Mouse (Mus musculus): ENCODE measurements around the gene Tmem101. TPM values are rescaled to one million over a fixed set of nuclear protein-coding genes. Genes with fewer than 3 reads are reported as not detected.
A peak's percentile ranks its signal among the peaks of the same experiment; 100 is the strongest.

The Tmem101 gene
- polyA plus RNA-seq, 1 experiment: 31.4 TPM

GRCm38 (mm10) chr11:102138447-102138740 is 17.8 kb downstream of the Tmem101 start:
- no peak overlapping the region for H3K27ac ChIP-seq (ENCODE audit: insufficient read depth, low read length)
- no peak overlapping the region for H3K4me3 ChIP-seq (ENCODE audit: insufficient read depth, low read length)
- TF ChIP-seq CTCF (IDR thresholded peaks at IDR 0.05; ENCODE audit: extremely low read depth, insufficient read depth, low read length) (peak; percentile 86), POLR2A (IDR thresholded peaks at IDR 0.05; ENCODE audit: extremely low read depth, insufficient read depth, low read length) (no peak)
- H3K4me1 ChIP-seq (ENCODE audit: control insufficient read depth, insufficient read depth, low read length): no peaks in the 10 kb centered on the region

GRCm38 (mm10) chr11:102137625-102138446 is 18.4 kb downstream of the Tmem101 start:
- no peaks in the 10 kb centered on the region for H3K4me1 ChIP-seq (ENCODE audit: control insufficient read depth, insufficient read depth, low read length)
- H3K27ac ChIP-seq (ENCODE audit: insufficient read depth, low read length): no peak overlapping the region
- no peak overlapping the region for H3K4me3 ChIP-seq (ENCODE audit: insufficient read depth, low read length)
- TF ChIP-seq POLR2A (IDR thresholded peaks at IDR 0.05; ENCODE audit: extremely low read depth, insufficient read depth, low read length) (no peak), CTCF (IDR thresholded peaks at IDR 0.05; ENCODE audit: extremely low read depth, insufficient read depth, low read length) (no peak)

GRCm38 (mm10) chr11:102134516-102134915 is 21.7 kb downstream of the Tmem101 start:
- Histone ChIP-seq H3K4me3 (ENCODE audit: insufficient read depth, low read length) (no peak overlapping the region), H3K27ac (ENCODE audit: insufficient read depth, low read length) (no peak overlapping the region), H3K4me1 (ENCODE audit: control insufficient read depth, insufficient read depth, low read length) (no peaks in the 10 kb centered on the region)
- TF ChIP-seq POLR2A (IDR thresholded peaks at IDR 0.05; ENCODE audit: extremely low read depth, insufficient read depth, low read length): no peak
- TF ChIP-seq CTCF (IDR thresholded peaks at IDR 0.05; ENCODE audit: extremely low read depth, insufficient read depth, low read length): no peak

GRCm38 (mm10) chr11:102117386-102117785 is 38.8 kb downstream of the Tmem101 start:
- TF ChIP-seq CTCF (IDR thresholded peaks at IDR 0.05; ENCODE audit: extremely low read depth, insufficient read depth, low read length) (no peak), POLR2A (IDR thresholded peaks at IDR 0.05; ENCODE audit: extremely low read depth, insufficient read depth, low read length) (no peak)

GRCm38 (mm10) chr11:102116241-102116640 is 40.0 kb downstream of the Tmem101 start:
- Histone ChIP-seq H3K4me1 (ENCODE audit: control insufficient read depth, insufficient read depth, low read length) (no peaks in the 10 kb centered on the region), H3K27ac (ENCODE audit: insufficient read depth, low read length) (no peak overlapping the region), H3K4me3 (ENCODE audit: insufficient read depth, low read length) (no peak overlapping the region)
- no peak for TF ChIP-seq CTCF (IDR thresholded peaks at IDR 0.05; ENCODE audit: extremely low read depth, insufficient read depth, low read length)
- no peak for TF ChIP-seq POLR2A (IDR thresholded peaks at IDR 0.05; ENCODE audit: extremely low read depth, insufficient read depth, low read length)

More at GRCm38 (mm10) chr11:102117386-102117785, 38.8 kb downstream of the Tmem101 start:
- no peak overlapping the region for H3K27ac ChIP-seq (ENCODE audit: insufficient read depth, low read length)
- H3K4me1 ChIP-seq (ENCODE audit: control insufficient read depth, insufficient read depth, low read length): no peaks in the 10 kb centered on the region
- H3K4me3 ChIP-seq (ENCODE audit: insufficient read depth, low read length): no peak overlapping the region

GRCm38 (mm10) chr11:102111576-102111975 is 44.6 kb downstream of the Tmem101 start:
- H3K4me1 ChIP-seq (ENCODE audit: control insufficient read depth, insufficient read depth, low read length): no peaks in the 10 kb centered on the region
- no peak for TF ChIP-seq CTCF (IDR thresholded peaks at IDR 0.05; ENCODE audit: extremely low read depth, insufficient read depth, low read length)
- no peak for TF ChIP-seq POLR2A (IDR thresholded peaks at IDR 0.05; ENCODE audit: extremely low read depth, insufficient read depth, low read length)
- no peak overlapping the region for H3K4me3 ChIP-seq (ENCODE audit: insufficient read depth, low read length)
- H3K27ac ChIP-seq (ENCODE audit: insufficient read depth, low read length): no peak overlapping the region

- Histone ChIP-seq H3K4me3 (ENCODE audit: insufficient read depth, low read length) (no peak within 1 kb of the TSS), H3K27ac (ENCODE audit: insufficient read depth, low read length) (no peak within 1 kb of the TSS), H3K4me1 (ENCODE audit: control insufficient read depth, insufficient read depth, low read length) (no peaks in the 10 kb centered on the region)
- TF ChIP-seq CTCF (IDR thresholded peaks at IDR 0.05; ENCODE audit: extremely low read depth, insufficient read depth, low read length) (no peak), POLR2A (IDR thresholded peaks at IDR 0.05; ENCODE audit: extremely low read depth, insufficient read depth, low read length) (no peak)
Observed at GRCm38 (mm10) chr11:102107732-102108131, 48.5 kb downstream of the Tmem101 start, which contains the start of gene Pyy. TSS of gene Pyy (minus strand) at chr11:102107832.

- H3K27ac ChIP-seq (ENCODE audit: insufficient read depth, low read length): no peak overlapping the region
- H3K4me1 ChIP-seq (ENCODE audit: control insufficient read depth, insufficient read depth, low read length): no peaks in the 10 kb centered on the region
- H3K4me3 ChIP-seq (ENCODE audit: insufficient read depth, low read length): no peak overlapping the region
- TF ChIP-seq POLR2A (IDR thresholded peaks at IDR 0.05; ENCODE audit: extremely low read depth, insufficient read depth, low read length) (no peak), CTCF (IDR thresholded peaks at IDR 0.05; ENCODE audit: extremely low read depth, insufficient read depth, low read length) (no peak)
Observed at GRCm38 (mm10) chr11:102106911-102107310, 49.3 kb downstream of the Tmem101 start.

Other genes starting within 250 kb of the Tmem101 start
- 0.09 and 0.10 TPM in 2 replicates for gene Sost, start 189.4 kb downstream of the Tmem101 start, polyA plus RNA-seq (2012; rRNA removed)
- not detected in 2 replicates for gene Cfap97d1, start 172.1 kb downstream of the Tmem101 start, polyA plus RNA-seq (2012; rRNA removed)
- gene Dusp3, start 169.4 kb downstream of the Tmem101 start, polyA plus RNA-seq (2012; rRNA removed): 162 and 171 TPM in 2 replicates
- gene Mpp3, start 127.9 kb downstream of the Tmem101 start, polyA plus RNA-seq (2012; rRNA removed): 57.9 and 60.4 TPM in 2 replicates
- gene Cd300lg, start 114.9 kb downstream of the Tmem101 start, polyA plus RNA-seq (2012; rRNA removed): 0.15 and 0.19 TPM in 2 replicates
- 128 and 133 TPM in 2 replicates for gene Mpp2, start 67.9 kb downstream of the Tmem101 start, polyA plus RNA-seq (2012; rRNA removed)
- gene Ppy, start 55.1 kb downstream of the Tmem101 start, polyA plus RNA-seq (2012; rRNA removed): not detected in 2 replicates
- not detected in 2 replicates for gene Pyy, start 48.6 kb downstream of the Tmem101 start, polyA plus RNA-seq (2012; rRNA removed)
- gene Nags, start 10.9 kb downstream of the Tmem101 start, polyA plus RNA-seq (2012; rRNA removed): 0.04 and 0.08 TPM in 2 replicates
- gene Lsm12, start 28.9 kb upstream of the Tmem101 start, polyA plus RNA-seq (2012; rRNA removed): 33.2 and 34.4 TPM in 2 replicates
- gene G6pc3, start 33.2 kb upstream of the Tmem101 start, polyA plus RNA-seq (2012; rRNA removed): 97.1 TPM in 2 replicates
- 191 and 237 TPM in 2 replicates for gene Hdac5, start 73.8 kb upstream of the Tmem101 start, polyA plus RNA-seq (2012; rRNA removed)
- gene BC030867, start 92.5 kb upstream of the Tmem101 start, polyA plus RNA-seq (2012; rRNA removed): 1.3 and 1.4 TPM in 2 replicates
- 1.9 and 2.2 TPM in 2 replicates for gene Asb16, start 112.3 kb upstream of the Tmem101 start, polyA plus RNA-seq (2012; rRNA removed)
- 95.3 and 97.0 TPM in 2 replicates for gene Tmub2, start 128.5 kb upstream of the Tmem101 start, polyA plus RNA-seq (2012; rRNA removed)
- 171 and 180 TPM in 2 replicates for gene Atxn7l3, start 140.2 kb upstream of the Tmem101 start, polyA plus RNA-seq (2012; rRNA removed)
- 84.1 and 86.8 TPM in 2 replicates for gene Ubtf, start 163.3 kb upstream of the Tmem101 start, polyA plus RNA-seq (2012; rRNA removed)
- 0.02 and 0.04 TPM in 2 replicates for gene Slc4a1, start 209.8 kb upstream of the Tmem101 start, polyA plus RNA-seq (2012; rRNA removed)
- 511 and 558 TPM in 2 replicates for gene Rundc3a, start 237.0 kb upstream of the Tmem101 start, polyA plus RNA-seq (2012; rRNA removed)

Data from cortical plate, adult 2 months (tissue).